Mouse (Mus musculus) embryonic facial prominence, embryonic 15.5 days (tissue): ENCODE measurements around the gene Rnf126. TPM values are rescaled to one million over a fixed set of nuclear protein-coding genes. Genes with fewer than 3 reads are reported as not detected.

Experiments
- ATAC-seq: fragments of 200-750 bp; cut with Nextera tagmentation; 2 replicates; pipeline ENCODE4 v1.8.0; 2017; ENCODE audit warnings: low read depth, moderate TSS enrichment; ENCODE audit not compliant: insufficient number of reproducible peaks, low FRiP score, low TSS enrichment
- H3K27ac ChIP-seq: fragments of 300-500 bp; sonication (generic); replicated peaks from 2 replicates; pipeline ENCODE4 v1.5.1; 2015; ENCODE audit warnings: mild to moderate bottlenecking, inconsistent platforms
- H3K27me3 ChIP-seq: fragments of 300-500 bp; sonication (generic); 2 replicates; pipeline ENCODE4 v1.6.1; 2015; ENCODE audit warnings: inconsistent platforms
- H3K36me3 ChIP-seq: fragments of 300-500 bp; sonication (generic); 2 replicates; pipeline ENCODE4 v1.6.1; 2015; ENCODE audit warnings: mild to moderate bottlenecking, inconsistent platforms
- H3K4me1 ChIP-seq: fragments of 300-500 bp; sonication (generic); 2 replicates; pipeline ENCODE4 v1.6.1; 2015; ENCODE audit warnings: inconsistent platforms
- H3K4me2 ChIP-seq: fragments of 300-500 bp; sonication (generic); replicated peaks from 2 replicates; pipeline ENCODE4 v1.6.1; 2015; ENCODE audit warnings: mild to moderate bottlenecking, inconsistent platforms
- H3K4me3 ChIP-seq: fragments of 300-500 bp; sonication (generic); replicated peaks from 2 replicates; pipeline ENCODE4 v1.5.1; 2015; ENCODE audit warnings: mild to moderate bottlenecking, inconsistent platforms
- H3K9ac ChIP-seq: fragments of 300-500 bp; sonication (generic); 2 replicates; pipeline ENCODE4 v1.6.1; 2015; ENCODE audit warnings: inconsistent platforms
- H3K9me3 ChIP-seq: fragments of 300-500 bp; sonication (generic); replicated peaks from 2 replicates; pipeline ENCODE4 v1.6.1; 2016; ENCODE audit warnings: inconsistent platforms
- WGBS: fragments of 180-500 bp; shearing (Covaris S2); methylation state at CpG from one replicate; pipeline ENCODE4 v1.1.7; 2015; 5-methylcytosine and 5-hydroxymethylcytosine counted together
- polyA plus RNA-seq: library from polyadenylated mRNA; unstranded; fragments of >200 nt; fragmentation: Nextera tagmentation; extraction: Ambion mirVana; gene quantifications from 2 replicates; pipeline ENCODE4 v1.2.1, GENCODE M21; 2015

Gene Rnf126
- polyA plus RNA-seq, 1 experiment from 2014 or later, result 127 TPM

DNA sequence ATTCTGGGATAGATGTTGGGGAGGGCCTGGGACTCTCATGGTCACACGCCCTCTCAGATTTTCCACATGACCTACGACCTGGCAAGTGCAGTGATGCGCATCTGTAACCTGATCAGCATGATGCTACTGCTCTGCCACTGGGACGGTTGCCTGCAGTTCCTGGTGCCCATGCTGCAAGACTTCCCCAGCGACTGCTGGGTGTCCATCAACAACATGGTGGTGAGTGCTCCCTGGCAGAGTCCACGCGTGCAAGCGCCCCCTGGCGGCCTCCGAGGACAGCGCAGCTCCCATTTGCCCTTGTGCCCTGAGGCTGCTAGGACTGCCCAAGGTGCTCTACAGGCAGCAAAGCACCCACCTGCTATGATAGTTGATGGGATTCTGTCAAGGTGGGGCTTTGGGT, 40.7 kb downstream of the Rnf126 start:
- Histone ChIP-seq H3K36me3 (no peaks in the 10 kb centered on the region), H3K4me2 (no peak overlapping the region), H3K4me1 (peaks cover 4% of the 10 kb centered on the region; the same call in 1 of the 2 replicates), H3K27me3 (no peaks in the 10 kb centered on the region; the same call in 1 of the 2 replicates), H3K9me3 (no peaks in the 10 kb centered on the region), H3K4me3 (no peak overlapping the region), H3K9ac (no peak overlapping the region), H3K27ac (no peak overlapping the region)
- ATAC-seq, result no peak
- 32% methylated on average over 11 of the region's 11 CpGs for WGBS

- no peak for ATAC-seq
- Histone ChIP-seq H3K9ac (no peak overlapping the region), H3K27ac (no peak overlapping the region), H3K27me3 (peaks cover 10% of the 10 kb centered on the region), H3K36me3 (no peaks in the 10 kb centered on the region), H3K4me1 (peaks cover 4% of the 10 kb centered on the region; the same call in 1 of the 2 replicates), H3K4me2 (no peak overlapping the region), H3K4me3 (no peak overlapping the region), H3K9me3 (no peaks in the 10 kb centered on the region)
- WGBS, result 80% methylated on average over 7 of the region's 7 CpGs
These were observed 43.1 kb downstream of the Rnf126 start for GRCm38 (mm10) chr10:79723692-79724091.

DNA sequence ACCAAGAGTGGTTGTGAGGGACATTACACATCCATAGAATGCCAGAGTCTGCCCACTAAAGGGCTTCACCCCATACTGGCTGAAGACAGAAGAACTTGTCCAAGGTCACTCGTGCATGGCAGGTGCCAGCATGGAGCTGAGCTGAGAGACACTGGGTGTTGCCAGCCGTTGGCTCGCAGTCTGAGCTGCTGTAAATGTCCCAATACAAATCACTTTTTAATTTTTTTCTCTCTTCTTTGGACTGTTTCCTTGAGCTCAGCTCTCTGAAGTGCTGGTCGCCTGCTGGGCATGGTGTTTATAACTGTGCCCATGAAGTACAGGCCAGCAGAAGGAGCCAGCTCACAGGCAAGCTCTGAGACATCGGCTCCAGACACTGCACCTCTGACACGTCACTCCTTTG, 43.7 kb downstream of the Rnf126 start:
- ATAC-seq, result no peak
- no peak overlapping the region for H3K9ac ChIP-seq
- WGBS, result 61% methylated on average over 6 of the region's 6 CpGs

GRCm38 (mm10) chr10:79721089-79721488, 45.7 kb downstream of the Rnf126 start:
- no peak overlapping the region for H3K4me2 ChIP-seq
- peaks cover 36% of the 10 kb centered on the region for H3K27me3 ChIP-seq
- 70% methylated on average over 5 of the region's 5 CpGs for WGBS
- H3K4me1 ChIP-seq, result peaks cover 22% of the 10 kb centered on the region
- H3K27ac ChIP-seq, result no peak overlapping the region
- H3K9me3 ChIP-seq, result no peaks in the 10 kb centered on the region
- ATAC-seq, result no peak
- no peak overlapping the region for H3K4me3 ChIP-seq
- H3K9ac ChIP-seq, result no peak overlapping the region
- no peaks in the 10 kb centered on the region for H3K36me3 ChIP-seq

More for the DNA sequence above, 43.7 kb downstream of the Rnf126 start:
- H3K4me1 ChIP-seq, result peaks cover 4% of the 10 kb centered on the region; the same call in 1 of the 2 replicates
- no peak overlapping the region for H3K4me2 ChIP-seq
- no peaks in the 10 kb centered on the region for H3K9me3 ChIP-seq
- no peak overlapping the region for H3K4me3 ChIP-seq
- H3K36me3 ChIP-seq, result no peaks in the 10 kb centered on the region
- H3K27me3 ChIP-seq, result peaks cover 16% of the 10 kb centered on the region
- no peak overlapping the region for H3K27ac ChIP-seq

DNA sequence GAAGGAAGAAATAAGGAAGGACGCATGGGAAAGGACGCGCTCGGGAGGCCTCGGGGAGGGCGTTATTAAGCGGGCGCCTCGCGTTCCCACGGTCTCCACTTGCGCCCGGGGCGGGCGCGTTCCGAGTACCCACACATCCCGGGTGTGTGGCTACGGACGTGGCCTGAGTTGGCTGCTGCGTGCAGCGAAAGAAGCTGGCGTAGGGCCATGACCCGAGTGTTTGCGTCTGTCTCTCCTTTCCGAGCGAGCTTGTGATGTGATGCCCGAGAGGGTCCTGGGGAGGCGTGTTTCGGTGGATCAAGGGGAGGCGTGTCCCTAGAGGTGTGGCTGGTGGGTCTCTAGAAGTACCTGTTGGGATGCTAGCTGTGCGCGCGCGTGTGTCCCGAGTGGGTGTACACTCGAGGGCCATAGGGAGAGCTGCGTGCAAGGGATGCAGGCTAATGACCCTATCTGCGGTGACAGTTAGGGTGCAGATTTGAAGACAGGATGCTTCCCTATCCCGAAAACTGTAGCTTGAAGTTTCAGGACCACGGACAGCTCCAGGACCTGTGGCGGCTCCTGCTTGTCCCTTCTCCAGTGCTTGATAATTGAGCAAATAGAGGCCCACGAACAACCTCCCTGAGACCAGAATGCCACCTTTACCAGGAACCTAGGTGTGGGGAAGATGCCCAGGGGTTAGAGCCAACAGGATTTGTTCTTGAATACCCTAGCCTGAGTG, 49.0 kb downstream of the Rnf126 start:
- Histone ChIP-seq H3K9me3 (no peaks in the 10 kb centered on the region), H3K27ac (no peak overlapping the region), H3K4me1 (peaks cover 25% of the 10 kb centered on the region), H3K4me3 (peak overlapping the region; percentile 56), H3K4me2 (peak overlapping the region; percentile 98), H3K9ac (no peak overlapping the region), H3K27me3 (peaks cover 59% of the 10 kb centered on the region), H3K36me3 (no peaks in the 10 kb centered on the region)
- ATAC-seq, result no peak
- WGBS, result 4% methylated on average over 43 of the region's 43 CpGs

DNA sequence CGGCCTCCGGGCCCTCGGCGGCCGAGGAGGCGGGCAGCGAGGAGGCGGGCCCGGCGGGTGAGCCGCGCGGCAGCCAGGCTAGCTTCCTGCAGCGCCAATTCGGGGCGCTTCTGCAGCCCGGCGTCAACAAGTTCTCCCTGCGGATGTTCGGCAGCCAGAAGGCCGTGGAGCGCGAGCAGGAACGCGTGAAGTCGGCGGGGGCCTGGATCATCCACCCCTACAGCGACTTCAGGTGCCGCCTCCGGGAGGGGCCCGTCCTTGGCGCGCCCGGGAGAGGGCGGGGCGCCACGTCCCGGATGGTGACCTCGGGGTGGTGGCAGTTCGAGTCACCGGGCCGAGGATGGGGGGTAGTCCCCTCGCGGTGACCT, 49.8 kb downstream of the Rnf126 start:
- Histone ChIP-seq H3K4me3 (peak overlapping the region; percentile 56), H3K27ac (no peak overlapping the region), H3K9ac (peak overlapping the region; percentile 1; the same call in 1 of the 2 replicates), H3K4me1 (peaks cover 21% of the 10 kb centered on the region), H3K27me3 (peaks cover 59% of the 10 kb centered on the region), H3K4me2 (peak overlapping the region; percentile 98), H3K36me3 (peaks cover 2% of the 10 kb centered on the region), H3K9me3 (no peaks in the 10 kb centered on the region)
- no peak for ATAC-seq
- under 1% methylated on average over 40 of the region's 44 CpGs for whole genome bisulfite sequencing

DNA sequence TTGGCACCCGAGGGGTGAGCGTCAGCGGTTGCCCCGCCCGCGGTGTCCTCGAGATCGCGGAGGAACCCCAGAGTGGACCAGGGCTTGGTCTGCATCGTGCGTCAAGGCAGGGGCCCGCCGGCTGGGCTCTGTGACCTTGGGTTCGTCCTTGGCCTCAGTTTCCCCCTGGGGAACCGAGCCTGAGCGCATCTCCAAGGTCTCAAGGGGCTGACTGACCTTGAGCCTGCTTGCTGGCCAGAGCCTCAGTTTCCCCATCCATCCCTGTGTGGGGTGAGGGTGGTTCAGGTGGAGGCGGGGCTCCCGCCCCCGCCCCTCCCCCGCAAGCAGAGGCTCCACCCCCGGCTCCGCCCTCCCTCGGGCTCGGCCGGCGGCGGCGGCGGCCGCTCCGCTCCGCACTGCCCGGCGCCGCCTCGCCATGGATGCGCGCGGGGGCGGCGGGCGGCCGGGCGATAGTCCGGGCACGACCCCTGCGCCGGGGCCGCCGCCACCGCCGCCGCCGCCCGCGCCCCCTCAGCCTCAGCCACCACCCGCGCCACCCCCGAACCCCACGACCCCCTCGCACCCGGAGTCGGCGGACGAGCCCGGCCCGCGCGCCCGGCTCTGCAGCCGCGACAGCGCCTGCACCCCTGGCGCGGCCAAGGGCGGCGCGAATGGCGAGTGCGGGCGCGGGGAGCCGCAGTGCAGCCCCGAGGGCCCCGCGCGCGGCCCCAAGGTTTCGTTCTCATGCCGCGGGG, 50.3 kb downstream of the Rnf126 start, which contains the start of gene Hcn2:
Gene Hcn2 (plus strand): TSS at position 381 of the 734 bp plus-strand sequence.
- Histone ChIP-seq H3K9ac (peak within 1 kb of the TSS; percentile 1; the same call in 1 of the 2 replicates), H3K4me2 (peak within 1 kb of the TSS; percentile 98), H3K36me3 (peaks cover 7% of the 10 kb centered on the region), H3K4me3 (peak within 1 kb of the TSS; percentile 56), H3K27ac (no peak within 1 kb of the TSS), H3K27me3 (peaks cover 59% of the 10 kb centered on the region), H3K9me3 (no peaks in the 10 kb centered on the region), H3K4me1 (peaks cover 21% of the 10 kb centered on the region)
- 4% methylated on average over 29 of the region's 91 CpGs for WGBS
- ATAC-seq, result no peak

- no peak for ATAC-seq
- H3K4me2 ChIP-seq, result no peak overlapping the region
- 66% methylated on average over 4 of the region's 4 CpGs for WGBS
- H3K27ac ChIP-seq, result no peak overlapping the region
- no peaks in the 10 kb centered on the region for H3K9me3 ChIP-seq
- H3K27me3 ChIP-seq, result peaks cover 59% of the 10 kb centered on the region
- H3K36me3 ChIP-seq, result peaks cover 21% of the 10 kb centered on the region
- H3K4me3 ChIP-seq, result no peak overlapping the region
- peaks cover 21% of the 10 kb centered on the region for H3K4me1 ChIP-seq
- H3K9ac ChIP-seq, result no peak overlapping the region
These were observed 51.8 kb downstream of the Rnf126 start for GRCm38 (mm10) chr10:79714996-79715395.

- 22% methylated on average over 1 of the region's 1 CpGs for whole genome bisulfite sequencing
- Histone ChIP-seq H3K4me2 (no peak overlapping the region), H3K27ac (no peak overlapping the region), H3K4me3 (no peak overlapping the region), H3K27me3 (peaks cover 44% of the 10 kb centered on the region), H3K4me1 (peaks cover 21% of the 10 kb centered on the region), H3K9ac (no peak overlapping the region), H3K36me3 (peaks cover 37% of the 10 kb centered on the region), H3K9me3 (no peaks in the 10 kb centered on the region)
- no peak for ATAC-seq
These were observed 53.6 kb downstream of the Rnf126 start for GRCm38 (mm10) chr10:79713163-79713562.

DNA sequence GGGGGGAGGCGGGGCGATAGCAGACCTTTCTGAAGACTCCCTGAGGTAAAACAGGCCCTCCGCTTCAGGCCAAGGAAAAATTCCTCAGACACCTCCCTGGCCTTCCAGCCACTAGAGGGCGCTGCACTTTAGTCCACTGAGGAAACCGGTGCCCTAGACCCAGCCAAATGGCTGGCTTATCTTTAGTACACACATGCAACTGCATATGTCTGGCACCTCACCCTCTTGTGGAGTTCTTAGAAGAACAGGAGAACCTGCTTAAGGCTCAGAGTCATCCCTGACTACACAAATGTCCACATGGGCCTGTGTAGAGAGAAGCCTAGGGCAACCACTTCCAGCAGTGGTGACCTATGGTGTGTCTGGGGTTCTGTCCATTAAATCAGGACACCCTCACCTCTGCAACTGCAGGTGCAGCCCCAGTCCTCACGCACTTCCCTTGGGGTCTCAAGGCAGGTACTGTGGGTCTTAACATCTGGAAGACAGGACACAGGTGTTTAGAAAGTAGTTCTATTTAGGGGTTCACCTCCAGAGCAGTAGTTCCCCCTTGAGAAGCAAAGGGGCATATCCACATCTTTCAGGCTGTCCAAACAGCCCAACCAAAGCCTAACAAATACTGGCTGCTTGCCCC, 54.1 kb downstream of the Rnf126 start:
- no peak overlapping the region for H3K9ac ChIP-seq
- peaks cover 18% of the 10 kb centered on the region for H3K4me1 ChIP-seq
- ATAC-seq, result no peak
- H3K36me3 ChIP-seq, result peaks cover 38% of the 10 kb centered on the region
- H3K27me3 ChIP-seq, result peaks cover 39% of the 10 kb centered on the region
- WGBS, result 17% methylated on average over 6 of the region's 6 CpGs
- no peaks in the 10 kb centered on the region for H3K9me3 ChIP-seq
- no peak overlapping the region for H3K4me2 ChIP-seq
- no peak overlapping the region for H3K27ac ChIP-seq
- H3K4me3 ChIP-seq, result no peak overlapping the region

GRCm38 (mm10) chr10:79712029-79712428, 54.7 kb downstream of the Rnf126 start:
- ATAC-seq, result no peak
- Histone ChIP-seq H3K4me3 (no peak overlapping the region), H3K9ac (no peak overlapping the region), H3K9me3 (no peaks in the 10 kb centered on the region), H3K27me3 (peaks cover 33% of the 10 kb centered on the region), H3K4me2 (no peak overlapping the region), H3K36me3 (peaks cover 42% of the 10 kb centered on the region), H3K4me1 (peaks cover 18% of the 10 kb centered on the region), H3K27ac (no peak overlapping the region)
- WGBS, result 81% methylated on average over 1 of the region's 1 CpGs
